ENCODE assay signal across 14 mouse cellular contexts in the genomic region with DNA sequence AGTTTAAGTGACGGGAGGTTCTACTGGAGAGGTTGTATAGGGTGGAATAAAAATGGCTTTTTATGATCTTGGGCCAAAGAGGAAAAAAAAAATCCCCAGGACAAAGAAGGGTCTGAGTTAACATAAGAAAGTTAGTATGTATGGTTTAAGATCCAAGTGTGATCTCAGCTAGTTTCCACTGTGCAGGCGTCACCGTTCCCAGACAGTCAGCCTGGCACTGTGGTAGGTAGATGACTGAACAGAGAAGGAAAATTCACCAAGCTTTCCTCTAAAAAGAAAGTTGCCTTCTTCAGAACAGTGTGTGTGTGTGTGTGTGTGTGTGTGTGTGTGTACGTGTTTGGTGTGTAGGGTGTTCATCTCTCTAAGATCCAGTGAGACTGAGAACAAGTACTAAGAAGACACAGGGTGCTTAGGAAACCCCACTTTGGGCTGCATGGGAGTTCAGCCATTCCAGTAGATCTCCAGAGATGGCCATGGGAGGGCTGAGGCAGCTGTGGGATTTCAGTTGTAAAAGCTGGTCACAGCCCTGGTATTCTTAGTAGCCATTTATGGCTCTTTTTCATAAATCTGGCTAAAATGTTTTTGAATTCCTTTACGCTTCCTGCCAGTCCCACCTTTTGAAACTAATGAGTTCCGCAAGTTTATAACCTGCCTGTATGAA. TPM values are rescaled to one million over a fixed set of nuclear protein-coding genes. Genes with fewer than 3 reads are reported as not detected.
A peak's percentile ranks its signal among the peaks of the same experiment; 100 is the strongest.
DNase-seq lines count a peak whose midpoint lies in the region; ATAC-seq and TF ChIP-seq lines count a peak whose summit lies in the region.
"Had no signal": no experiment of that assay in that cellular context is flagged by ENCODE, and none has a peak within 500 bp of the region (broad histone marks: within the 10 kb centered on the region; RNA-seq: fewer than 3 reads in every experiment).

No protein-coding gene starts in this region.

- H3K9me3 ChIP-seq in forebrain, embryonic 10.5 days, result no peaks in the 10 kb centered on the region
- H3K9me3 ChIP-seq in forebrain, postnatal 0 days (ENCODE audit: low read length), result no peaks in the 10 kb centered on the region
- H3K9me3 ChIP-seq in kidney, embryonic 15.5 days (replicated peaks), result no peaks in the 10 kb centered on the region
- H3K9me3 ChIP-seq in embryonic facial prominence, embryonic 12.5 days, result no peaks in the 10 kb centered on the region
- H3K9me3 ChIP-seq in limb, embryonic 10.5 days (replicated peaks), result no peaks in the 10 kb centered on the region

- 93% methylated on average over 6 of the region's 6 CpGs for WGBS in forebrain, embryonic 10.5 days
- WGBS in forebrain, postnatal 0 days, result 74% methylated on average over 6 of the region's 6 CpGs
- WGBS in kidney, embryonic 15.5 days, result 65% methylated on average over 6 of the region's 6 CpGs
- WGBS in embryonic facial prominence, embryonic 12.5 days, result 64% methylated on average over 6 of the region's 6 CpGs
- 82% methylated on average over 6 of the region's 6 CpGs for WGBS in limb, embryonic 10.5 days

- no peak for ATAC-seq in forebrain, postnatal 0 days
- ATAC-seq in kidney, embryonic 15.5 days (replicated peaks; ENCODE audit: low FRiP score), result no peak
- no peak for ATAC-seq in embryonic facial prominence, embryonic 12.5 days (ENCODE audit: insufficient number of reproducible peaks, insufficient read depth, low FRiP score, low TSS enrichment)

- no peak for TF ChIP-seq CTCF in forebrain, postnatal 0 days (IDR thresholded peaks at IDR 0.05; ENCODE audit: low read depth)

- H3K27ac ChIP-seq in forebrain, embryonic 10.5 days, result peak overlapping the region; percentile 56
- H3K27ac ChIP-seq in forebrain, postnatal 0 days (ENCODE audit: low read depth, low read length), result no peak overlapping the region
- peak overlapping the region; percentile 89 for H3K27ac ChIP-seq in kidney, embryonic 15.5 days
- peak overlapping the region; percentile 91 for H3K27ac ChIP-seq in embryonic facial prominence, embryonic 12.5 days
- H3K27ac ChIP-seq in limb, embryonic 10.5 days, result peak overlapping the region; percentile 91

- H3K4me3 ChIP-seq in forebrain, embryonic 10.5 days, result no peak overlapping the region
- H3K4me3 ChIP-seq in forebrain, postnatal 0 days (ENCODE audit: low read depth, low read length), result no peak overlapping the region
- H3K4me3 ChIP-seq in kidney, embryonic 15.5 days (replicated peaks), result no peak overlapping the region
- H3K4me3 ChIP-seq in embryonic facial prominence, embryonic 12.5 days, result no peak overlapping the region
- no peak overlapping the region for H3K4me3 ChIP-seq in limb, embryonic 10.5 days
- H3K4me3 ChIP-seq: layer of hippocampus, adult 2 months had no signal

- H3K4me2 ChIP-seq in forebrain, postnatal 0 days (ENCODE audit: low read depth), result no peak overlapping the region
- no peak overlapping the region for H3K4me2 ChIP-seq in kidney, embryonic 15.5 days
- H3K4me2 ChIP-seq in embryonic facial prominence, embryonic 12.5 days (replicated peaks), result no peak overlapping the region

- no peak for DNase-seq in forebrain, embryonic 10.5 days (ENCODE audit: extremely low spot score, low spot score)
- DNase-seq in forebrain, postnatal 0 days, result no peak
- no peak for DNase-seq in kidney, adult 11 months
- DNase-seq in limb, embryonic 10.5 days (ENCODE audit: low spot score), result peak; percentile 38
- no peak for DNase-seq in left cerebral cortex, postnatal 4 days
- no peak for DNase-seq in urinary bladder, postnatal 14 days (ENCODE audit: low spot score)
- DNase-seq: cerebellum, adult 11-12 months had no signal

- H3K27me3 ChIP-seq in forebrain, embryonic 10.5 days (ENCODE audit: poor library complexity, severe bottlenecking), result no peaks in the 10 kb centered on the region
- no peaks in the 10 kb centered on the region for H3K27me3 ChIP-seq in forebrain, postnatal 0 days (ENCODE audit: insufficient read depth, low read length)
- H3K27me3 ChIP-seq in kidney, embryonic 15.5 days, result no peaks in the 10 kb centered on the region
- no peaks in the 10 kb centered on the region for H3K27me3 ChIP-seq in embryonic facial prominence, embryonic 12.5 days
- no peaks in the 10 kb centered on the region for H3K27me3 ChIP-seq in limb, embryonic 10.5 days (ENCODE audit: low read depth, poor library complexity, severe bottlenecking)

- peaks cover 21% of the 10 kb centered on the region for H3K4me1 ChIP-seq in forebrain, embryonic 10.5 days
- no peaks in the 10 kb centered on the region; the same call in 1 of the 2 replicates for H3K4me1 ChIP-seq in forebrain, postnatal 0 days (ENCODE audit: insufficient read depth)
- peaks cover 45% of the 10 kb centered on the region for H3K4me1 ChIP-seq in kidney, embryonic 15.5 days
- H3K4me1 ChIP-seq in embryonic facial prominence, embryonic 12.5 days, result peaks cover 36% of the 10 kb centered on the region
- H3K4me1 ChIP-seq in limb, embryonic 10.5 days, result peaks cover 56% of the 10 kb centered on the region

- no peak overlapping the region for H3K9ac ChIP-seq in forebrain, postnatal 0 days
- H3K9ac ChIP-seq in kidney, embryonic 15.5 days, result no peak overlapping the region
- no peak overlapping the region for H3K9ac ChIP-seq in embryonic facial prominence, embryonic 12.5 days

- intact Hi-C loops in left cerebral cortex, postnatal 4 days (cut with DNase I), result no loop called here

- no peaks in the 10 kb centered on the region for H3K36me3 ChIP-seq in forebrain, embryonic 10.5 days (replicated peaks)
- H3K36me3 ChIP-seq in forebrain, postnatal 0 days (ENCODE audit: insufficient read depth), result no peaks in the 10 kb centered on the region
- no peaks in the 10 kb centered on the region for H3K36me3 ChIP-seq in kidney, embryonic 15.5 days
- no peaks in the 10 kb centered on the region for H3K36me3 ChIP-seq in embryonic facial prominence, embryonic 12.5 days
- H3K36me3 ChIP-seq in limb, embryonic 10.5 days, result peaks cover 13% of the 10 kb centered on the region; the same call in 1 of the 2 replicates

RNA-seq across cellular contexts. Expression of a gene that starts 56.5 kb away (rescaled TPM):
- polyA plus RNA-seq in forebrain, embryonic 10.5 days (2016; fragmentation: Nextera tagmentation; extraction: Ambion mirVana), result not detected in 2 replicates
- not detected in 2 replicates for total RNA-seq in forebrain, postnatal 0 days (2014; rRNA removed)
- 0.25 and 0.43 TPM in 2 replicates for polyA plus RNA-seq in forebrain, postnatal 0 days (2015; fragmentation: Nextera tagmentation; extraction: Ambion mirVana)
- not detected in 2 replicates for polyA plus RNA-seq in kidney, embryonic 15.5 days (2015; fragmentation: Nextera tagmentation; extraction: Ambion mirVana)
- polyA plus RNA-seq in embryonic facial prominence, embryonic 12.5 days (2016; fragmentation: Nextera tagmentation; extraction: Ambion mirVana), result not detected in 2 replicates
- not detected in 2 replicates for polyA plus RNA-seq in limb, embryonic 10.5 days (2016; fragmentation: Nextera tagmentation; extraction: Ambion mirVana)
- total RNA-seq in left cerebral cortex, postnatal 4 days (2021), result not detected
- total RNA-seq: layer of hippocampus, adult 2 months; left cerebral cortex, postnatal 36 days; megakaryocyte, adult 5-6 weeks had no signal
- polyA plus RNA-seq: forebrain, embryonic 16.5 days; gonadal fat pad, adult 2 months had no signal
